Mouse (Mus musculus): ENCODE results near the gene Ptov1. TPM values are rescaled to one million over a fixed set of nuclear protein-coding genes. Genes with fewer than 3 reads are reported as not detected.

The Ptov1 gene
- total and polyA plus RNA-seq, 2 experiments from 2014 or later, result 430 to 500 TPM

- Histone ChIP-seq H3K4me3 (ENCODE audit: low read depth, low read length) (no peak overlapping the region), H3K27me3 (ENCODE audit: insufficient read depth, low read length) (no peaks in the 10 kb centered on the region), H3K9me3 (ENCODE audit: low read length) (no peaks in the 10 kb centered on the region), H3K27ac (ENCODE audit: low read depth, low read length) (no peak overlapping the region), H3K4me1 (ENCODE audit: insufficient read depth, low read length) (peaks cover 15% of the 10 kb centered on the region; the same call in 1 of the 2 replicates), H3K36me3 (ENCODE audit: insufficient read depth, low read length) (peaks cover 37% of the 10 kb centered on the region), H3K9ac (replicated peaks; ENCODE audit: low read length, poor library complexity, severe bottlenecking) (no peak overlapping the region), H3K4me2 (ENCODE audit: low read depth, low read length, poor library complexity, severe bottlenecking) (no peak overlapping the region)
- TF ChIP-seq CTCF (IDR thresholded peaks at IDR 0.05), result no peak
- ATAC-seq (ENCODE audit: low FRiP score), result no peak
- WGBS, result 73% methylated on average over 14 of the region's 14 CpGs
- DNase-seq (ENCODE audit: low spot score), result no peak
Observed at GRCm38 (mm10) chr7:44861429-44861816, 8.2 kb downstream of the Ptov1 start.

GRCm38 (mm10) chr7:44860576-44861428 is 8.8 kb downstream of the Ptov1 start:
- Histone ChIP-seq H3K4me2 (ENCODE audit: low read depth, low read length, poor library complexity, severe bottlenecking) (no peak overlapping the region), H3K4me3 (ENCODE audit: low read depth, low read length) (no peak overlapping the region), H3K36me3 (ENCODE audit: insufficient read depth, low read length) (peaks cover 35% of the 10 kb centered on the region), H3K9me3 (ENCODE audit: low read length) (no peaks in the 10 kb centered on the region), H3K4me1 (ENCODE audit: insufficient read depth, low read length) (peaks cover 11% of the 10 kb centered on the region; the same call in 1 of the 2 replicates), H3K27ac (ENCODE audit: low read depth, low read length) (no peak overlapping the region; the same call in 1 of the 2 replicates), H3K9ac (replicated peaks; ENCODE audit: low read length, poor library complexity, severe bottlenecking) (no peak overlapping the region), H3K27me3 (ENCODE audit: insufficient read depth, low read length) (no peaks in the 10 kb centered on the region)
- DNase-seq (ENCODE audit: low spot score) (peak; percentile 72), ATAC-seq (ENCODE audit: low FRiP score) (peak; percentile 35; the same call in 1 of the 2 replicates)
- TF ChIP-seq CTCF (IDR thresholded peaks at IDR 0.05), result peak; percentile 89
- 54% methylated on average over 22 of the region's 22 CpGs for WGBS

GRCm38 (mm10) chr7:44859896-44860295 is 9.7 kb downstream of the Ptov1 start:
- Histone ChIP-seq H3K36me3 (ENCODE audit: insufficient read depth, low read length) (peaks cover 31% of the 10 kb centered on the region), H3K9me3 (ENCODE audit: low read length) (no peaks in the 10 kb centered on the region), H3K4me3 (ENCODE audit: low read depth, low read length) (no peak overlapping the region), H3K27ac (ENCODE audit: low read depth, low read length) (no peak overlapping the region), H3K9ac (replicated peaks; ENCODE audit: low read length, poor library complexity, severe bottlenecking) (no peak overlapping the region), H3K27me3 (ENCODE audit: insufficient read depth, low read length) (no peaks in the 10 kb centered on the region), H3K4me2 (ENCODE audit: low read depth, low read length, poor library complexity, severe bottlenecking) (no peak overlapping the region), H3K4me1 (ENCODE audit: insufficient read depth, low read length) (peaks cover 11% of the 10 kb centered on the region; the same call in 1 of the 2 replicates)
- no peak for TF ChIP-seq CTCF (IDR thresholded peaks at IDR 0.05)
- DNase-seq (ENCODE audit: low spot score) (no peak), ATAC-seq (ENCODE audit: low FRiP score) (no peak)
- 91% methylated on average over 11 of the region's 11 CpGs for WGBS

GRCm38 (mm10) chr7:44857905-44858304 is 11.7 kb downstream of the Ptov1 start:
- H3K9ac ChIP-seq (replicated peaks; ENCODE audit: low read length, poor library complexity, severe bottlenecking), result peak overlapping the region; percentile 85

GRCm38 (mm10) chr7:44857042-44857552 is 12.5 kb downstream of the Ptov1 start, which contains the start of gene Pnkp:
Pnkp (plus strand) TSS chr7:44857139.
- whole genome bisulfite sequencing, result under 1% methylated on average over 32 of the region's 32 CpGs
- TF ChIP-seq CTCF (IDR thresholded peaks at IDR 0.05), result peak; percentile 11; the same call in 1 of the 2 replicates
- H3K4me2 ChIP-seq (ENCODE audit: low read depth, low read length, poor library complexity, severe bottlenecking), result peak within 1 kb of the TSS; percentile 72
- no peaks in the 10 kb centered on the region for H3K27me3 ChIP-seq (ENCODE audit: insufficient read depth, low read length)
- peak; percentile 95 for DNase-seq (ENCODE audit: low spot score)
- peak; percentile 72 for ATAC-seq (ENCODE audit: low FRiP score)
- peak within 1 kb of the TSS; percentile 88 for H3K27ac ChIP-seq (ENCODE audit: low read depth, low read length)
- H3K9me3 ChIP-seq (ENCODE audit: low read length), result no peaks in the 10 kb centered on the region
- peak within 1 kb of the TSS; percentile 61 for H3K4me3 ChIP-seq (ENCODE audit: low read depth, low read length)
- H3K36me3 ChIP-seq (ENCODE audit: insufficient read depth, low read length), result peaks cover 9% of the 10 kb centered on the region
- peak within 1 kb of the TSS; percentile 85 for H3K9ac ChIP-seq (replicated peaks; ENCODE audit: low read length, poor library complexity, severe bottlenecking)
- H3K4me1 ChIP-seq (ENCODE audit: insufficient read depth, low read length), result peaks cover 11% of the 10 kb centered on the region; the same call in 1 of the 2 replicates

More at GRCm38 (mm10) chr7:44857905-44858304, 11.7 kb downstream of the Ptov1 start:
- Histone ChIP-seq H3K27me3 (ENCODE audit: insufficient read depth, low read length) (no peaks in the 10 kb centered on the region), H3K9me3 (ENCODE audit: low read length) (no peaks in the 10 kb centered on the region), H3K4me1 (ENCODE audit: insufficient read depth, low read length) (peaks cover 11% of the 10 kb centered on the region; the same call in 1 of the 2 replicates), H3K4me3 (ENCODE audit: low read depth, low read length) (peak overlapping the region; percentile 61), H3K4me2 (ENCODE audit: low read depth, low read length, poor library complexity, severe bottlenecking) (peak overlapping the region; percentile 72), H3K36me3 (ENCODE audit: insufficient read depth, low read length) (peaks cover 14% of the 10 kb centered on the region), H3K27ac (ENCODE audit: low read depth, low read length) (peak overlapping the region; percentile 88)
- no peak for TF ChIP-seq CTCF (IDR thresholded peaks at IDR 0.05)
- 29% methylated on average over 8 of the region's 8 CpGs for WGBS
- ATAC-seq (ENCODE audit: low FRiP score) (no peak), DNase-seq (ENCODE audit: low spot score) (no peak)

Measured in midbrain, postnatal 0 days (tissue).